Mouse (Mus musculus) cortical plate, adult 2 months (tissue): ENCODE data around the gene Tnpo2.

ENCODE experiments used
- CTCF ChIP-seq: fragments of 200-500 bp; IDR thresholded peaks from 2 replicates; pipeline ENCODE4 v1.5.1; 2011; ENCODE audit warnings: mild to moderate bottlenecking, control low read depth, low read length; ENCODE audit not compliant: insufficient read depth; ENCODE audit errors: extremely low read depth
- POLR2A ChIP-seq: fragments of 200-500 bp; IDR thresholded peaks from 2 replicates; pipeline ENCODE4 v1.6.1; 2011; ENCODE audit warnings: mild to moderate bottlenecking, low read length, control low read depth; ENCODE audit not compliant: insufficient read depth; ENCODE audit errors: extremely low read depth

DNA sequence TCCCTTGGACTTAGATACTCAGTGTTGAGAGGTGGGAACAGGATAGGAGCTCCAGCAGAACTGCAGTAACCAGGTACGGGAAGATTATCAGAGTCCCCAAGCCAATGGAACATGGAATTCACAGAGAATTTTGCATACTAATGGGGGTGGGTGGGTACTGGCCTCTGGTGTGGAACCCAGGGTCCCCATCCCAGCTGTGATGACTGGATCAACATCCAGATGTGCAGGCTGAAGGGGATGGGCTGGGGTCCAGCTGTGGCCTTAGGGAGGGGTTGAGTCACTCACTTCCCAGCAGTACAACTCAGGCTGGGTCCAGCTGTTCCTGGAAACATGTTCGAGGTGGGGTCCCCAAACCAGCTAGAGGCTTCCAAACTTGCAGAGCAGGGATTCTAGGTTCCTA is 48.8 kb upstream of the Tnpo2 start:
- TF ChIP-seq CTCF (no peak), POLR2A (no peak)
